Mouse (Mus musculus): ENCODE measurements at regions not wholly inside any gene's neighbourhood (a gene's known extent, or its start where the extent isn't known, plus 50 kb on each side); places are given as distances from the start of the nearest gene placed in this dataset.

DNA sequence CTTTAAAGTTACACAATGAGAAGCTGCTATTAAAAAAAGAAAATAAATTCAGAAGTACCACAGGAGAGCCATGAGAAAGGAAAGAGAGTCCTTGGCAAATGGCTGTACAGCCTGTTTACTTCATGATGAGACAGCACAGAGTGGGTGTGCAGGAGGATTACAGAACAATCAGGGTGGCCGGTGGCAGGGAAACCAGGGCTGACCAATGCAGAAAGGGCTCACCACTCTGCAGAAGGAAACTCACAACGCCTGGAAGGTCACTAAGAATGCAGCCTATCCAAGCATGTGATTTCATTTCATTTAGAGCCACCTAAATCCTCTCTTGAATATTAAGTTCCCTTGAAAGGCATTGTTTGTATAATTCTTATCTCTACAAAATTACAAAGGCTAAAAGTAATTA lies 249.3 kb downstream of the Bcl2 start:
- no peak for TF ChIP-seq CTCF (IDR thresholded peaks at IDR 0.05)
- Histone ChIP-seq H3K4me1 (ENCODE audit: insufficient read depth, low read length) (no peaks in the 10 kb centered on the region), H3K9ac (replicated peaks; ENCODE audit: low read length, poor library complexity, severe bottlenecking) (no peak overlapping the region), H3K4me3 (ENCODE audit: low read depth, low read length) (no peak overlapping the region), H3K4me2 (ENCODE audit: low read depth, low read length, poor library complexity, severe bottlenecking) (no peak overlapping the region), H3K9me3 (ENCODE audit: low read length) (no peaks in the 10 kb centered on the region), H3K36me3 (ENCODE audit: insufficient read depth, low read length) (no peaks in the 10 kb centered on the region), H3K27ac (ENCODE audit: low read depth, low read length) (no peak overlapping the region), H3K27me3 (ENCODE audit: insufficient read depth, low read length) (no peaks in the 10 kb centered on the region)
- WGBS = 12% methylated on average over 2 of the region's 2 CpGs
- DNase-seq (ENCODE audit: low spot score) (peak; percentile 16), ATAC-seq (ENCODE audit: low FRiP score) (no peak)

DNA sequence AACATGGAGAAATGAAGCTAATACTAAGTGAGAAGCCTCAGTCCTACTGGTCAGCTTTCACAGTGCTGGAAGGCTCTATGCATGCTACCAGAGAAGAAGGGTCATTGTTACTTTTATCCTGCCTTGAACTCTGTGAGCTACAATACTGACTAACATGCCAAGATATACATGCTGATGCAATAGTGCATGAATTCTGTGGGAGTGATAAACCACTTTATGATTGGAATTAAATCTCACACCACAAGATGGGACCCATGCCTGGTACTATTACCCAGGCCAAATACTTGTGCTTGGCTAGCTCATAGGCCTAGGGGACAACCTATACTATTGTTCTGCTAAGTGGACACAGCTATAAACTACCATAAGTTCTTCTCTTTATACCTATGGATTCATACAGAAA lies 251.5 kb downstream of the Bcl2 start:
- DNase-seq (ENCODE audit: low spot score) (no peak), ATAC-seq (ENCODE audit: low FRiP score) (no peak)
- Histone ChIP-seq H3K4me2 (ENCODE audit: low read depth, low read length, poor library complexity, severe bottlenecking) (no peak overlapping the region), H3K4me3 (ENCODE audit: low read depth, low read length) (no peak overlapping the region), H3K27ac (ENCODE audit: low read depth, low read length) (no peak overlapping the region), H3K27me3 (ENCODE audit: insufficient read depth, low read length) (no peaks in the 10 kb centered on the region), H3K4me1 (ENCODE audit: insufficient read depth, low read length) (no peaks in the 10 kb centered on the region), H3K36me3 (ENCODE audit: insufficient read depth, low read length) (no peaks in the 10 kb centered on the region), H3K9me3 (ENCODE audit: low read length) (no peaks in the 10 kb centered on the region), H3K9ac (replicated peaks; ENCODE audit: low read length, poor library complexity, severe bottlenecking) (no peak overlapping the region)
- TF ChIP-seq CTCF (IDR thresholded peaks at IDR 0.05) = no peak

DNA sequence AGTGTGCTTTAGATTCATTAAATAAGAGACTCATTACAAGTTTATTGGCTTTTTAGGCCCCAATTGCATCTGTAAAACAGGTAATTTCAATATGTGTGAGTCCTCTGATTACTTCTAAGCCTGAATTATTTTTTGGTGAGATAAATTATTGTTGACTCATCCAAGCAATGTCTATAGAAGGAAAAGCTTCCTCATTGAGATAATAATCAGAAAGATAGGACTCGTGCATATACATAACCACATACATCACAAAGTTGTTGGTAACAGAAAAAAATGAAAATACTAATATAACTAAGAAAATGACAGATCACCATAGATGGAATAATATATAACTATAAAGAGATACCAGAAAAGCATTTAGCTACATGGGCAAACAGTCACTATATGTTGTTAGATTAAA lies 252.0 kb downstream of the Bcl2 start:
- Histone ChIP-seq H3K9ac (replicated peaks; ENCODE audit: low read length, poor library complexity, severe bottlenecking) (no peak overlapping the region), H3K27me3 (ENCODE audit: insufficient read depth, low read length) (no peaks in the 10 kb centered on the region), H3K4me1 (ENCODE audit: insufficient read depth, low read length) (no peaks in the 10 kb centered on the region), H3K9me3 (ENCODE audit: low read length) (no peaks in the 10 kb centered on the region), H3K27ac (ENCODE audit: low read depth, low read length) (no peak overlapping the region), H3K4me3 (ENCODE audit: low read depth, low read length) (no peak overlapping the region), H3K4me2 (ENCODE audit: low read depth, low read length, poor library complexity, severe bottlenecking) (no peak overlapping the region), H3K36me3 (ENCODE audit: insufficient read depth, low read length) (no peaks in the 10 kb centered on the region)
- DNase-seq (ENCODE audit: low spot score) (no peak), ATAC-seq (ENCODE audit: low FRiP score) (no peak)
- TF ChIP-seq CTCF (IDR thresholded peaks at IDR 0.05) = no peak
- WGBS = 93% methylated on average over 1 of the region's 1 CpGs

DNA sequence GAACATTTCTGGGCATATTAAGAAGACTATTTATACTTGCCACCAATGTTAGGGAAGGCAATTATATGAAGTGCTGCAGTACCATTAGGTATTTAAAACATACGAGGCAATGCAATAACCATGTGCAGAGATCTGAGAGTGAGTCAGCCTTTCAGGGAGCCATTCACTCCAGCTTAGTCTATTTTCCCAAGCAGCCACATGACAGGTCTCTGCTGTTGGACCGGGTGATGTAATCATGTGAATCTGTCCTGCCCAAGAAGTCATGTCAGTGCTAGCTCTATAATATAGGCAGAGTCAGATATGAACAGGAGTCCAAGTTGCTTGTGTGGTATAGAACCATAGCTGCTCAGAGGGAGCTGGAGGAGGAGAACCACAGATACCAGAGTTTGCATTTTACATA lies 253.1 kb downstream of the Bcl2 start:
- Histone ChIP-seq H3K27ac (ENCODE audit: low read depth, low read length) (no peak overlapping the region), H3K4me2 (ENCODE audit: low read depth, low read length, poor library complexity, severe bottlenecking) (no peak overlapping the region), H3K9ac (replicated peaks; ENCODE audit: low read length, poor library complexity, severe bottlenecking) (no peak overlapping the region), H3K36me3 (ENCODE audit: insufficient read depth, low read length) (no peaks in the 10 kb centered on the region), H3K4me1 (ENCODE audit: insufficient read depth, low read length) (no peaks in the 10 kb centered on the region), H3K9me3 (ENCODE audit: low read length) (no peaks in the 10 kb centered on the region), H3K27me3 (ENCODE audit: insufficient read depth, low read length) (no peaks in the 10 kb centered on the region), H3K4me3 (ENCODE audit: low read depth, low read length) (no peak overlapping the region)
- DNase-seq (ENCODE audit: low spot score) (no peak), ATAC-seq (ENCODE audit: low FRiP score) (no peak)
- TF ChIP-seq CTCF (IDR thresholded peaks at IDR 0.05) = no peak
- WGBS = 86% methylated on average over 2 of the region's 2 CpGs

DNA sequence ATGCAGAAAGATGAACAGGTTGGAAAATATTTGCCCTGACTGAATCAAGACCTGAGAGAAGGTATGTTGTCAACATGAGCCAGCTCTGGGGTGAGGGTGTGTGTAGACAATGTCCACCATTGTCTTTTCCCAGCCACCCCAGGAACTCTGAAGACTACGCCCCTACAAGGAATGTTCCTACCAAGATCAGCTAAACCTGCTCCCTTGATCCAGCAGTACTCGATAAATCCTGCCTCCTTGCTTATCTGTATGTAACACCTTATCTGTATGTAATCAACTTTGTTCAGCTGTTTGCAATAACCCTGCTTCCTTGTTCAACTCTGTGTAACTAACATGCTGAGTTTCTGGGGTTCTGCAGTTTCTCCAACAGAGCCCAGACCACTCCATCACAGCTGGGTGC lies 264.3 kb downstream of the Bcl2 start:
- Histone ChIP-seq H3K4me2 (ENCODE audit: low read depth, low read length, poor library complexity, severe bottlenecking) (no peak overlapping the region), H3K36me3 (ENCODE audit: insufficient read depth, low read length) (no peaks in the 10 kb centered on the region), H3K9ac (replicated peaks; ENCODE audit: low read length, poor library complexity, severe bottlenecking) (no peak overlapping the region), H3K27ac (ENCODE audit: low read depth, low read length) (no peak overlapping the region), H3K4me3 (ENCODE audit: low read depth, low read length) (no peak overlapping the region), H3K9me3 (ENCODE audit: low read length) (no peaks in the 10 kb centered on the region), H3K27me3 (ENCODE audit: insufficient read depth, low read length) (no peaks in the 10 kb centered on the region), H3K4me1 (ENCODE audit: insufficient read depth, low read length) (no peaks in the 10 kb centered on the region)
- no peak for ATAC-seq (ENCODE audit: low FRiP score)
- 82% methylated on average over 2 of the region's 2 CpGs for WGBS
- no peak for TF ChIP-seq CTCF (IDR thresholded peaks at IDR 0.05)
- no peak for DNase-seq (ENCODE audit: low spot score)
